Mouse (Mus musculus): Measurements from ENCODE around the gene Ankrd23.

- no peak for TF ChIP-seq GATA1 (IDR thresholded peaks at IDR 0.05; ENCODE audit: borderline replicate concordance, low read length)
- no peak for TF ChIP-seq FLI1 (IDR thresholded peaks at IDR 0.05; ENCODE audit: low read length)
Measured at GRCm38 (mm10) chr1:36552506-36552905, 15.8 kb upstream of the Ankrd23 start.
